Mouse (Mus musculus): Measurements from ENCODE around the gene Kif16b.
"Not testable (repeated sequence)": the region's sequence is repeated elsewhere in the genome, so short reads cannot be mapped to it uniquely, and the experiment has no call there.

Gene Kif16b

DNA sequence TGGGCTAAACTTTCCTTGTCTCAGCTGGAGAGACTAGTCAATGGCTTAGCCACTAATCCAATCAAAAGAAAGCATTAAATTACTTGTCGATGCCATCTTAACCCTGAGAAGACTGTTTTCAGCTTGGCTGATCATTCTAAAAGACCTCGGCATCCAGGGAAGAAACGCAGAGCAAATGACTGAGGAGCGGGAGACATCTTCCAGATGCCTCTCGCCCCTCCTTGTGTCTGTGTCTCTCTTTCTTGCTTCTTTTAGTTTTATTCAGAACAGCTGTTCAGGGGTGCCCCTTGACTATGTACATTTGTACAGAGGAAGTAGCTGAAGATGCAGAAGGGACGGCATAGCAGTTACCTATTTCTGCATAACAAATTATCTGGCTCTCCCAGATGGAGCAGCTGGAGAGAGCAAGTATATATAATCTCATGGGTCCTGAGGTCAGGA is 311.0 kb downstream of the Kif16b start:
- CTCF ChIA-PET = no interaction called here

DNA sequence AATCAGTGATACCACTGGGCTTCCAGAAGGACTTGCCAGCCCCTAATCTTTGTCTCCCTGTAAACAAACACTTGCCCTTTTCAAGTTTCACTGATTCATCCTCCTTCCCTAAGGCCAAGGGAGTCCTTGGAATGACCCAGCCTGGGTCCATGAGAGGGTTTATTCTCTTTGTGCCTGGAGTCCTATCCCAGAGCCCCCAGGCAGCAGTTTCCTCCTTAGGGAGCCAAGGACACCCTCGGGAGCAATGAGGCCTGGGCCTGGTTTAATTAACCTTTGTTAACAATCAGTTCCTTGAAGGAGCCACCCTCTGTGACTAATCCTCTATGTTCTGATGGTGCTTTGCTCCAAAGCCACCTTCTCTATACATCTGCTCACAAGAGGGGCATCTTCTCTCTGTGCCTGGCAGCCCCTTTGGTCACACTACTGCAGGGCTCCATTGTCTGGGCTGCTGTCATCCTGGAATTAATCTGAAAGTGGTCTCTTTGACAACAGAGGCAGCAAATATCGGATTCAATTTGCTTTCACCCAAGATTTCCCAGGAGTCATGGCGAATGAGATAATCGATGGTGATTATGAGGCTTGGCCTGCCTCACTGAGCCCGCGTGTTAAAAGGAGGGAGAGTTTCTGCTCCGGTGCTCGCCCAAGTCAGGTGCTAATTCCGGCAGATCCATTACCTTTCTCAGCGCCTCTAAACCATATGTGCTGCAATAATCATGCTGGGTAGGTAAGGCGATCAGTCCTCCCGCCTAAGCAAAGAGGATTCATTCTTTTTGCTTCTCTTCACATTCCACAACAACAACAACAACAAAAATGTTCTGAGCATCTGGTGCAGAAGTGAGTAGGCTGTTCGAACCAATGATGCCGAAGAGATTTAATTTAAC is 311.7 kb downstream of the Kif16b start:
- CTCF ChIA-PET = no interaction called here

DNA sequence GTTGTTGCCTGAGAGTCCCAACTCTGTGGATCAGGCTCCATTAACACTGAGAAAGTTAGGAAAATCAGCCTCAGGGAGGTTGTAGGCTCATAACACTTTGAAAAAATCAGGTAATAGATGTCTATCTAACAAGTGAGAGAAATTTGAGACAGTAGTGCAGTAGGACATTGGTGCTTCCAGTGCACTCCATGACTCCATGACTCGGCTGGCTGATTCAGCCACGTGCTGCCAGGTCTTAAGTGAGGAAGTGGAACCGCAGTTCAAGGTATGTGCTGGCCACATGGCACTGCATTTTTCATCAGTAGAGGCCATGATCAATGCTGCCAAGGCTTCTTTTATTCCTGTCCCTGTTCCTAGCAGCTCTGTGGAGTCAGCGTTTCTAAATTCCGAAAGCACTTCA is 315.5 kb downstream of the Kif16b start:
- CTCF ChIA-PET = no interaction called here

DNA sequence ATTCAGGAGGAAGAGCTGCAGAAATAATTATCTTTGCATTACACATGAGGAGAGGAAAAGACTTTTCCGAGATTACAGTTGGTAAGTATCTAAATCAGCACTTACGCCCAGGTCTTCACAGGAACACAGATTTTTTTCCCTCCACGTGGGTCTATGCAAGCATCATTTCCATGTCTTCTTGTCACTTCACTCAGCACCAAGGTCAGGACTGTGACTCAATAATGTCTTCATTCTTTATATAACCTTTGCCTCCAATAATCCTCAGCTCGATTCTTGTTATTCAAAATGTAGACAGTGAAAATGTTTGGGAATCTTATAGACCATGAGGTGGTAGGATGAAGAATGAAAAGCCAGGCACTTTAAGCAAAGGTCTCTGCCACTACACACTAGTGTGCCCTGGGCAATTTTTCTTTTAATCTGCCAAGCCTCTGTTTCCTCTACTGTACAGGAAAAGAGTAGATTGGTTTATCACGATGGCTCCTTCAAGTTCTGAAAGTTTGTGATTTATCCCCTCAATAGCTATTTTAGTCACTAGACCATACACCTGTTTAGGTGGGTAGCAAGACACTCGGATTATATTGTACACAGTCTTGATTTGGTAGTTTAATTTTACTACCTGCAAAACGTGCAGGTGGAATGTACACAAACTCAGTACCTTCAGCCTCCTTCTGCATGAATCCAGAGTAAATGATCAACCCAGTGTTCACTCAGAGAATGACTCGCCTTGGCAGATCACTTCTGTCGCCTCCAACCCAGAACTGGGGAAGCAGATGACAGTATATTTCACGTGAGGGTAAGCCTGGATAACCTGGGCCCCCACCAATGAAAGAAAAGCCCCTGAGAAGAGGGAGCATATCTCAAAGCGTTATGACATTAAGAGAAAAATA is 316.2 kb downstream of the Kif16b start:
- CTCF ChIA-PET = no interaction called here

DNA sequence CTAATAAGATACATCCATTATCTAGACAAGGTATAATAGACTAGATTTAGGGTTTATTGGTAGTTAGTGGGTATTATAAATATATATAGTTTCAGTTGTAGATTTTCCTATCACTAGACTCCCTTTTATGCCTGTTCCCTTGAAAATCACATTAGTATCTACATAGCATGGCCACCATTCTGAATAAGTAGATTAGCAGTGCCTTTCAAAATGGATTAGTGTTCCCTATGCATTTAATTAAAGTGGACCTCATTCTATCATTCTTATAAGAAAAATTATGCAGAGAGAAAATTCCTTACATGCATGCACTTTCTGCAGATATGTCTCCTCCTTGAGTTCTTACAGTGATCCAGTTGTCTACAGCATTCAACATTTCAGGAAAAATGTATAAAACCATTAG is 320.9 kb downstream of the Kif16b start:
- CTCF ChIA-PET = no interaction called here

DNA sequence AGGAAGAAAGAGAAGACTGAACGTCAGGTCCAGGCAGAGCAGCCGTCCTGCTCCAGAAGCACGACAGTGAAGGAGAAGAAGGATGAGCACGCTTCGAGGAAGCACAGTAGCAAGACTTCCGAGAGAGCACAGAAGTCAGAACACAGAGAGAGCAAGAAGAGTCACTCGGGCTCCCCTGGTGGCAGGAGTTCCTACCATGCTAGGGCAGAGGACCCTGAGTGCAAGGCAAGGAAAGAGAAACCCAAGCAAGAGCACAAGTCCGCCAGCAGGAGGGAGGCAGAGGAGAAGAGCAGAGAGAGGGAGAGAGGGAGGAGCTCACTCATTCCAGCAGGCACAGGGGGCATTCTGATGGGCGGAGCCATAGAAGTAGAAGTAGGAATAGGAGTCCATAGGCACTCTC is 323.9 kb downstream of the Kif16b start:
- CTCF ChIA-PET = not testable (repeated sequence)

DNA sequence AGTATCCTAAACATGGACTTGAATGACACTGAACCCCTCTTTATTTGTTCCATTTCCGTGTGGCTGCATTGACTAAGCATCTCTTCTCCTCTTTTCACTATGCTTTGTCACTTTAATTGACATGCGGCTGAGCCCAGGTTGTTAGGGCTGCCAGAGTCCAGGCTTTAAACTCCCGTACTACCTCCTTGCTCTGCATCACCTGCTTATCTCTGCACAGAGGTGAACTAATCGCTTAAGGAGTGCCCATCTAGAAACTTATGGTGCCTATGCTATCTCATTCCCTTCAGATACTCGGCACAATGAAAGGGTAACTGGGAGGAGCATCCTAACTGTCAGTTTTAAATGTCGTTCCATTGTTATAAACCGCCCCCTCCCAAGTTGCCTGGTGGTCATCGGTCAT is 331.6 kb downstream of the Kif16b start:
- CTCF ChIA-PET = no interaction called here
